Mouse (Mus musculus) layer of hippocampus, adult 11-12 months (tissue): ENCODE data around the gene Ttc3.
"Not testable (repeated sequence)": the region's sequence is repeated elsewhere in the genome, so short reads cannot be mapped to it uniquely, and the experiment has no call there.

Experiments
- DNase-seq: peaks from one replicate; pipeline ENCODE4 v3.0.0; 2022; ENCODE audit warnings: low spot score

Gene Ttc3

GRCm38 (mm10) chr16:94435495-94436234 lies 65.2 kb downstream of the Ttc3 start:
- DNase-seq: no peak

DNA sequence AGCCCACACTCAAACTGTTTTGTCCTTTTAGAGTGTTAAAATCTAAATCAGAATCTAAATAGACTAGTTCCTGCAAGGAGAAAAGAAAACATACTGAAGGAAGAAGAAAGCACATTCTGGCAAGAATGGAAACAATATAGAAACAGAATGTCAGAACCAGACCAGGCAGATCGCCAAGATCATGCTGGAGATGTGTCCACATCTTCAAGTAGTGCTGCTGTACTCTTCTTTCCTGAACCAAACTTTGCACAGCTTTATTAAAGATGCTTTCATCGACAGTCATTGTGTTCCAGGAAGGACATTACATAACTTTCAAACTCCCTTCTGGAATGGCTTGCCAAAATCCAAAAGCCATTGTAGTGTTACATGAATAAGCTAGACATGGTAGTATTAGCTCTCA lies 66.4 kb downstream of the Ttc3 start:
- DNase-seq: no peak

DNA sequence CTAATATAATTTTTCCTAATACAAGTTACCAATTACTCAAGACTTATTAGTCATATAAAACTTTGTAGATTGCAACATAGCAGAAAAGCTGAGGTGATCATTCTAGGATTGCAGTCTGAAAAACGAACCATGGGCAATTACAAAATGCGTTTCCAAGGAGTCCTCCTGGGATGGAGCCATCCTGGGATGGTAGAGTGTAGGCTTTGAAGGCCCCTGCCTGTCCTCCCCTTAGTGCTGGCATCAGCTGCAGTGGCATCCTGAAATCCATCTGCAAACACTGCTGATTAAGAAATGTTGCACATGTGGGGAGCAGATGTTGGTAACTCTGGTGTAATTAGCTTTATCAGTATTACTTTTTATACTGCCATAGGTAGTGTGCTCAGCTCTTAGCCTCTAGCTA lies 70.9 kb downstream of the Ttc3 start:
- DNase-seq: no peak

DNA sequence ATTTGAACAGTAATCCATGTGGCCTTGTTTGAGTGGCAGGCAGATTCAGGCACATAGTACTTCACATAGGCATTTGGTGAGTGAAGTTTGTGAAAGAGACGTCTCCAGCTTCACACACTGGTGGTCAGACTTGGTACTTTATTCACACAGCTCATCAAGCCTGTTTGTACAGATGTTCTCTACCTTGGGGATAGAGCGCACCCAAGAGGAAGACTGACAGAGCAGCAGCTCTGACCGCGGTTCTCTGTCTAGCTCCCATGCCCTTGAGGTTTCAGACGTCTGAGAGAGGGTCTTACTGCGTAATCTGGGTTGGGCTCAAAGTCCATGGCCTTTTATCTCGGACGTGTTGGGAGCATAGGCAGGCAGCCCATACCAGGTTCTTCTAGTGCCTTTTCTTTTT lies 78.7 kb downstream of the Ttc3 start:
- DNase-seq: no peak

DNA sequence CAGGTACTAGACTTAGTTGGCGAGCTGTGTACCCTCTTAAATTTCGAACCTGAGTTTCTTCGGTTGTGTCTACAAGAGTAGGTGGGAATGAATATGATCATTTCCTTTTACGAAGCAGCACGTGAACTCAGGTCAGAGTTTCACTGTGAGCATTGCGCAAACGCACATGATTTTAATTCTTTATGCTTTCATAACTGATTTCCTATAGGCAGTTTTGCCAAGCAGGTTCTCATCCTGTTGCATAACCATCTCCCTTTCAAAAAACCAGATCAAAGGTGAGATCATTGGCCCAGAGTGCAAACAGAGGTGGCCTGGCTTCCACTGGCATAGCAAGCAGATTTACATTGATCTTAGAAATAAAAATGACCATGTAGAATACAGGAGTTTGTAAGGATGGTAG lies 79.2 kb downstream of the Ttc3 start:
- no peak for DNase-seq

DNA sequence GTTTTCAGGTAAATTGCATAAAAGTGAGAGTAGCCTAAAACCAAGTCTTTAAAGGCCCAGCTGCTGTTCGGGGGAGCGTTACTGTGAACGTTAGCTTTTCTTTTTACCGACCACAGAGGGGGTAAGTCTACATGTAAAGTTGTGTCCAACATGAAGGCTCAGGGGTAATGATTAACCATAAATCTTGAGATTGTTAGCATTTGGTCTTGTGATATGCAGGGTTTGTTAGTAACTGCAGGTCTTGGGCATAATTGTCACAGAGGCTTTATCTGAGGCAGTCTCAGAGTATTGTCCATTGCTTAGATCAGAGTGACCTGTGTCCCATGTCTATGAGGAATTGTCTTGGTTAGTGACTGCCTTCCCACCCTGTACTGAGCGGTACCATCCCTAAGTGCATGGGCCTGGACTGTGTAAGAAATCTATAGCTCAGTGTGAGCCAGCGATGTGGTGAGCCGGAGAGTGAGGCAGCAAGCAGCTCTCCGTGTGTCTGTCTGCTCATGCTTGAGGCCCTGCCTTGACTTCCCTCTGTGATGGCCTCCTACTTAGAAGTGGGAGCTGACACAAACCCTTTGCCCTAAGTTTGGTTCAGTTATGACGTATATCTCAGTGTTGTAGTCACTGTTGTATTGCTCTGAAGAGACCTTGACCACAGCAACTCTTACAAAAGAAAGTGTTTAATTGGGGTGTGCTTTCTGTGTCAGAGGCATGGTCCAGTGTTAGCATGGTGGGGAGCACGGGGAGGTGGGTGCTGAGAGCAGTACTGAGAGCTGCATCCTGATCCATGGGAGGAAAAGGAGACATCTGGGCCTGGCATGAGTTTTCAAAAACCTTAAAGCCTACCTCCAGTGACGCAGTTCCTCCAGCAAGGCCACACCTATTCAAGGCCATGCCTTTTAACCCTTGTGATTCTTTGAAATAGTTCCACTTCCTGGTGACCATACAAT lies 81.4 kb downstream of the Ttc3 start:
- DNase-seq: no peak

DNA sequence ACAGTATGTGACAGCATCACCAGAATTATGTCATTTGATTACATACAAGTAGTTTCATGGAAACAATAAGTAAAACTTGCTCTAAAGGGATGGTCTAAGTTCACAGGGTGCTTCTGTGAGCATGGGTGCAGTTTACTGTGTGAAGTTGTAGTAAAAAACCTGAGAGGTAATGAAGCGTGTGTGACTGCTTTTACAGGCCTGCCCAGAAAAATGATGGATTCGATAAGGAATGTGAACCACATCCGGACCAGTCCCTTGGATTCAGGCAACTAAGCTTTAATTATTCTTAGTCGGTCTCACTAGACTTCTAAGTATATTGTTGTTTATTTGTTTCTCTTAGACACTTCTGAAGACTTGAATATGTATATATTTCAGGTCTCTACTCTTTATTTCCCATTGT lies 82.3 kb downstream of the Ttc3 start:
- no peak for DNase-seq

GRCm38 (mm10) chr16:94454146-94454545 lies 83.7 kb downstream of the Ttc3 start:
- no peak for DNase-seq

- DNase-seq: no peak
These were observed 93.6 kb downstream of the Ttc3 start for GRCm38 (mm10) chr16:94464067-94464466.

GRCm38 (mm10) chr16:94465900-94466299 lies 95.5 kb downstream of the Ttc3 start:
- DNase-seq: no peak

DNA sequence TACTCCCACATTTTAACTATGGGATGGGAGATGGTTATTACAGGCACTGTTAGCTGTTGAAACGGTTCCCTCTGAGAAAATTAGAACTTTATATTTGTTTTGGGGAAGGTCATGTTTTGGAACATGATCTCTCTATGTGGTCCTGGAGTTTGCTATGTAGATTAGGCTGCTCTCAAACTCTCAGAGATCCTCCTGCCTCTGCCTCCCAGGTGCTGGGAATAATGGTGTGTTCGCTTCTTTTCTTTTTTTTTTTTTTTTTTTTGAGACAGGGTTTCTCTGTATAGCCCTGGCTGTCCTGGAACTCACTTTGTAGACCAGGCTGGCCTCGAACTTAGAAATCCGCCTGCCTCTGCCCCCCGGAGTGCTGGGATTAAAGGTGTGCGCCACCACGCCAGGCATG lies 95.9 kb downstream of the Ttc3 start:
- not testable (repeated sequence) for DNase-seq

GRCm38 (mm10) chr16:94467337-94468055 lies 97.1 kb downstream of the Ttc3 start:
- no peak for DNase-seq

DNA sequence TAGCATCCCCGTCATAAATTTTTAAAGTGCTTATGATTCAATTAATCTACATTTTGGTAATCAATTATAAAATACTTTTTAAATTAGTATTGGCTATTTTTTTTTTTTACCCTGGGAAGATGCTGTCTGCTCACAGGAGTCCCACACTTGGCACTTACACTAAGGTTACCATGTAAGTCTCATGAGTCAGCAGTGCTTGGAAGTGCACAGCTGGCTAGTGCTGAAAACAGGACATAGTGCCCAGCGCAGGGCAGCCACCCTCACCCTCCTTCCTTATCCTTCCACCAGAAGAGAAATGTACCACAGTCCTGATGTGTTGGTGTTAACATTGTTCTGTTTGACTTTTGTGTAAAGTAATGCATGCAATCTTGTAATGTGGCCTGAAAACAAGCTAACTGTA lies 98.0 kb downstream of the Ttc3 start:
- DNase-seq: no peak

GRCm38 (mm10) chr16:94472515-94472951 lies 102.1 kb downstream of the Ttc3 start:
- peak; percentile 78 for DNase-seq

- peak; percentile 26 for DNase-seq
These were observed 102.8 kb downstream of the Ttc3 start for GRCm38 (mm10) chr16:94473086-94473822.

DNA sequence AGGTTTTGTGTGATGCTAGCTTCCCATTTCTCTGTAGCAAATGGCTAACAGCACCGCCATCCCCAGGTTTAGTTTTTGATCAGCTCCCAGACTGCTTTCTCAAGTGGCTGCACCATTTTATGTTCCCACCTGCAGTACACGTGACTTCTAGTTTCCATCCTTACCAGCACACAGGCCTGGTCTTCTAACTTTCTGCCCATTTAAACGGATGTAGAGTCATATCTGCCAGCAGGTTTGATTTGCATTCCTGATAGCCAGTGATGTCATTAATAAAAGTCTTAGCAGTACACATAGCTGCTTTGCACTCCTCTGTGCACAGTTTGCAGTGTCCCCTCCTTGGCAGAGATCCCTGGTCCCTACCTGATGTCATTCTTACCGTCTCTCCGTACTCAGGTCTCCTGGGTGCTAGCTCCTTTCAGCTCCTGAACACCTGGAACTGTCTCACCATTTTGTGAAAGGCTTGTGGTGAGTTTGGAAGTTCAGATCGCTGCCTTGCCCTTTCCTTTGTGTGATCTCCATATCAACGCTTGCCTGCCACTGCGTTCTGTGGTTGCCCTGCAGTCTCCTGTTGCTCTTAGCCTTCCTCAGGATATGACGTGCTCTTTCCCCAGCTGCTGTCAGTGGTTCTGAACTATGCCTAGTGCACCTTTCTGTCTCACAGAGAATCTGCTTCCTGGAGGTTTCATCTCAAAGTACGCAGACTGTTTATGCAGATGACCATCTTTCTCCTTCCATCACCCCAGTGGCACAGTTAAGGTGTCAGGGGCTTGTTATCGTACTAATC lies 114.5 kb downstream of the Ttc3 start:
- DNase-seq: no peak

DNA sequence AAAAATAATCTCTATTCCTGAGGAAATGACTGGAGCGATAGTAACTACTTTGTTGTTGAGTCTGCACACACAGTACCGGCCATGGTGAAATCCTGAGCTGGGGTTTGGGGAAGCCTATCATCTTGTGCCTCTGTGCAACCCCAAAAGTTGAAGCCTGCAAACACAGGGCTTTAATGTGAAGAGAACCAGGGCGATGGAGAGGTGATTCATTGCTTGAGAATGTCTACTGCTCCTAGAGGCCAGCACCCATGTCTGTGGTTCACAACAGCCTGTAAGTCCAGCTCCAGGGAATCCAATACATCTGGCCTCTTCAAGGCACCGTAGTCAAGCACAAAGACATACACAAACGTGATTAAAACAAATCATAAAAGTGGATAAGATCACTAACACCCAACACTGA lies 116.9 kb downstream of the Ttc3 start:
- no peak for DNase-seq

DNA sequence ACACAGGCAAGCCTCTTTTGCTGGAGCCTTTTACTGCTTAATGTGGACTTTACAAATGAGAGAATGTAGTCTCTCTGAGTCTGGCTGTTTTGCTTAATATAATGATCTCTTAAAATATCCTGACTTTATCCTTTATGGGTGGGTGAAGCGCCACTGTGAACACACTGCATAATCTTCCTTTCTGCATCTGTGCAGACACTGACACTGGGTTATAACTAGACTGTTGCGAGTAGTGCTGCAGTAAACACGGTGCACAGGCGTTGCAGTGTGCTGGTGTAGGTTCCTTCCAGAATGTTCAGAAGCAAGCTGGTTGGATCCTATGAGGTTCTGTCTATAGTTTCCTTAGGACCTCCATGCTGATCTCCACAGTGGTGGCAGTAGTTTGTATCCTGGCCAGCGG lies 118.9 kb downstream of the Ttc3 start:
- DNase-seq: no peak

DNA sequence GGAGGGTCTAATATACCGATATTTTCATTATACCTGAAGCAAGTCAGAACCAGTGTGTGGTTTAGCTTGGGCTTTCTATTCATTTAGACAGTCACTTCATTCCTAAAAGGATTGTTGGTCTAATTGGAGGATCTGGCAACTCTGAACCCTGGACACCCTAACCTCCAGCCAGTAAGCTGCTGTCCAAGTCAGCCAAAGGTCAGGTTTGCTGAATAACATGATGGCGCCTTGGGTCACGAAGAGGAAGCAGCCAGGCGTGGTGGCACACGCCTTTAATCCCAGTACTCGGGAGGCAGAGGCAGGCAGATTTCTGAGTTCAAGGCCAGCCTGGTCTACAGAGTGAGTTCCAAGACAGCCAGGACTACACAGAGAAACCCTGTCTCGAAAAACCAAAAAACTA lies 126.8 kb downstream of the Ttc3 start:
- DNase-seq: not testable (repeated sequence)

DNA sequence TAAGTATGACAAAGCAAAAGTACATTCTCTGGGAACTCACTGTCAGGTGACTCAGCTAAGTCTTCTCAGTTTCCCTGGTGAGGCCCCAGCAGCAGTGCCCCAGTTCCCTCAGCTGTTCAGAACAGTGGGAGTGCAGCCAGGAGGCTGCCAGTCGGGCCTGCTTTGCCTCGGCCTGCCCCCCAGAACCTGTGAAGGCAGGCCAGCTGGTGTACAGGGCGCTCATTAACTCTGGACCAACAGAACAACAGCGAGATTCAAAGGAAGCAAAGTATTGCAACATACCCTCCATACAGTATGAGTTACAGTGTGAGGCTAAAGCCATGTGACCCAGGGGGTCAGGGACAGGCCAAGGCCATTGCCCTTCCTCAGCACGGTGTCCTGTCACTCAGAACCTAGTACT lies 127.5 kb downstream of the Ttc3 start:
- DNase-seq: peak; percentile 61

DNA sequence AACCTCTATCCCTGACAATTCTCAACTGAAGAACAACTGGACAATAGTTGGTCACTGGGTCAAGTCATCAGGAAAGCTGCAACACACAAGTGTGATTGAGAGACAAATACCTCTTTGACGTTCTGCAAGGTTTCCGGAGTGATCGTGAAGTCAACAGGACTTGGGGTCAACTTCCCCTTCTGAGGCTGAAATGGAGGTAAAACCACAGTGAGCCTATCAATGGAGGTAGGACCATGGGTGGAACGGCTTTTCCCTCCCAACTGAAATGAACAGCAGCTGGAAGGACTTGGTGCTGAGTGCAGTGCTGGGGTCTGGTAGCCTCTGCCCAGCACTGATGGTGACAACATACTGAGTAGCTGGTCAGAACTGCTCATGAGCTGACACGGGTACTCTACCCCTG lies 133.8 kb downstream of the Ttc3 start:
- DNase-seq: no peak
